In the genomic region with DNA sequence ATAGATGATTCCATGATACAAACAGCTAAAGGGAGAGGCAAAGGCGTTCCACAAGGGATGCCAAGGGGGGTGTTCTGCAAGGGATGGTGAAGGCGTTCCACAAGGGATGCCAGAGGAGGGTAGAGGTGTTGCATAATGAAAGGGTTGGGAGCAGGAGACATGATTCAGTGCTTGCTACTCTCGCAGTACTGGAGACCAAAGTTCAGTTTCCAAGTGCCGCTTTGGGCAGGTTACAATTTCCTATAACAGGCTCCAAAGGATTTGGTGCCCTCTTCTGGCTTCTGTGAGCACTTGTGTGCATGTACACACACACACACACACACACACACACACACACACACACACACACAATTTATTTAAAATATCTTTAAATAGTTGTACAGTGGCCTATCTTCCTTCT, we compare ENCODE assay signal across 30 mouse cellular contexts. TPM values are rescaled to one million over a fixed set of nuclear protein-coding genes. Genes with fewer than 3 reads are reported as not detected.
DNase-seq lines count a peak whose midpoint lies in the region; ATAC-seq and TF ChIP-seq lines count a peak whose summit lies in the region.
"Had no signal": no experiment of that assay in that cellular context is flagged by ENCODE, and none has a peak within 500 bp of the region (broad histone marks: within the 10 kb centered on the region; RNA-seq: fewer than 3 reads in every experiment).

No protein-coding gene starts in this region.

- ATAC-seq in kidney, embryonic 16.5 days (ENCODE audit: low FRiP score, low TSS enrichment), result no peak
- ATAC-seq in liver, postnatal 0 days, result no peak
- ATAC-seq in liver, embryonic 12.5 days, result no peak
- ATAC-seq: CD4-positive, CD25-positive, alpha-beta regulatory T cell, adult 4 months; forebrain, embryonic 15.5 days; midbrain, embryonic 16.5 days had no signal

- H3K9ac ChIP-seq in kidney, embryonic 16.5 days (replicated peaks; ENCODE audit: low read length), result no peak overlapping the region
- no peak overlapping the region for H3K9ac ChIP-seq in liver, postnatal 0 days (replicated peaks)
- no peak overlapping the region for H3K9ac ChIP-seq in liver, embryonic 12.5 days
- H3K9ac ChIP-seq: embryonic facial prominence, embryonic 13.5 days; forebrain, embryonic 15.5 days; heart, embryonic 12.5 days; hindbrain, embryonic 14.5 days; limb, embryonic 12.5 days; liver, embryonic 13.5 days had no signal

- H3K4me2 ChIP-seq in kidney, embryonic 16.5 days (replicated peaks; ENCODE audit: low read depth, low read length), result no peak overlapping the region
- H3K4me2 ChIP-seq in liver, postnatal 0 days (ENCODE audit: low read depth, low read length), result no peak overlapping the region
- H3K4me2 ChIP-seq in liver, embryonic 12.5 days, result no peak overlapping the region
- H3K4me2 ChIP-seq: embryonic facial prominence, embryonic 13.5 days; forebrain, embryonic 15.5 days; heart, embryonic 12.5 days; hindbrain, embryonic 14.5 days; limb, embryonic 12.5 days; liver, embryonic 13.5 days; midbrain, embryonic 11.5 days had no signal

- TF ChIP-seq EP300 in liver, postnatal 0 days (IDR thresholded peaks at IDR 0.05; ENCODE audit: low read depth), result no peak

- peak; percentile 37 for DNase-seq in kidney, adult 18-20 months
- no peak for DNase-seq in liver, postnatal 0 days
- DNase-seq in kidney, postnatal 25 days, result peak; percentile 49 to 74
- DNase-seq in testis, postnatal 14 days (ENCODE audit: low spot score), result no peak
- DNase-seq in urinary bladder, adult 2 months (ENCODE audit: low spot score), result no peak
- DNase-seq: adrenal gland, adult 2 months; adrenal gland, postnatal 36 days; cerebellum, adult 18-20 months; cerebellum, postnatal 10 days; gastrocnemius, postnatal 36 days; heart, adult 2 months; layer of hippocampus, adult 9-11 months; liver, embryonic 13.5 days; lung, adult 2 months; lung, postnatal 14 days; right cerebral cortex, postnatal 25 days; spleen, adult 18-20 months; thymus, adult 2 months; thymus, postnatal 36 days had no signal

- peak; percentile 6; the same call in 1 of the 2 replicates for TF ChIP-seq CTCF in liver, postnatal 0 days (IDR thresholded peaks at IDR 0.05; ENCODE audit: low read depth)

- peaks cover 12% of the 10 kb centered on the region for H3K4me1 ChIP-seq in kidney, embryonic 16.5 days (ENCODE audit: insufficient read depth, low read length)
- H3K4me1 ChIP-seq in liver, postnatal 0 days (ENCODE audit: insufficient read depth), result 0 out of 2 replicates have a peak, but pooled peaks cover 2% of the 10 kb centered on the region
- no peaks in the 10 kb centered on the region for H3K4me1 ChIP-seq in liver, embryonic 12.5 days
- H3K4me1 ChIP-seq: liver, embryonic 13.5 days had no signal

- H3K27me3 ChIP-seq in kidney, embryonic 16.5 days (ENCODE audit: insufficient read depth, low read length), result no peaks in the 10 kb centered on the region
- H3K27me3 ChIP-seq in liver, postnatal 0 days (ENCODE audit: insufficient read depth, low read length), result no peaks in the 10 kb centered on the region
- no peaks in the 10 kb centered on the region for H3K27me3 ChIP-seq in liver, embryonic 12.5 days (replicated peaks)
- H3K27me3 ChIP-seq: embryonic facial prominence, embryonic 13.5 days; forebrain, embryonic 15.5 days; heart, embryonic 12.5 days; limb, embryonic 12.5 days; liver, embryonic 13.5 days had no signal

- 0 out of 2 replicates have a peak, but pooled peaks cover 2% of the 10 kb centered on the region for H3K9me3 ChIP-seq in kidney, embryonic 16.5 days (ENCODE audit: low read length)
- no peaks in the 10 kb centered on the region for H3K9me3 ChIP-seq in liver, postnatal 0 days (ENCODE audit: low read length)
- H3K9me3 ChIP-seq in liver, embryonic 12.5 days (replicated peaks), result no peaks in the 10 kb centered on the region
- H3K9me3 ChIP-seq: embryonic facial prominence, embryonic 13.5 days; forebrain, embryonic 10.5 days; forebrain, embryonic 15.5 days; liver, embryonic 13.5 days had no signal

- H3K4me3 ChIP-seq in kidney, embryonic 16.5 days (ENCODE audit: low read length), result no peak overlapping the region
- H3K4me3 ChIP-seq in liver, postnatal 0 days (ENCODE audit: low read depth, low read length), result no peak overlapping the region
- H3K4me3 ChIP-seq in liver, embryonic 12.5 days, result no peak overlapping the region
- H3K4me3 ChIP-seq: embryonic facial prominence, embryonic 13.5 days; forebrain, embryonic 10.5 days; forebrain, embryonic 15.5 days; heart, adult 2 months; heart, embryonic 12.5 days; limb, embryonic 12.5 days; liver, embryonic 13.5 days had no signal

- WGBS in kidney, embryonic 16.5 days, result 95% methylated on average over 4 of the region's 4 CpGs
- WGBS in liver, postnatal 0 days (ENCODE audit: insufficient replicate concordance), result 83% methylated on average over 4 of the region's 4 CpGs
- 87% methylated on average over 4 of the region's 4 CpGs for WGBS in liver, embryonic 12.5 days (ENCODE audit: insufficient replicate concordance)

- H3K27ac ChIP-seq in kidney, embryonic 16.5 days (ENCODE audit: low read length), result no peak overlapping the region
- no peak overlapping the region for H3K27ac ChIP-seq in liver, postnatal 0 days (ENCODE audit: low read depth)
- no peak overlapping the region for H3K27ac ChIP-seq in liver, embryonic 12.5 days
- H3K27ac ChIP-seq: embryonic facial prominence, embryonic 13.5 days; forebrain, embryonic 10.5 days; forebrain, embryonic 15.5 days; heart, adult 2 months; hindbrain, embryonic 14.5 days; limb, embryonic 12.5 days; liver, embryonic 13.5 days had no signal

- no peaks in the 10 kb centered on the region for H3K36me3 ChIP-seq in kidney, embryonic 16.5 days (ENCODE audit: insufficient read depth, low read length)
- no peaks in the 10 kb centered on the region for H3K36me3 ChIP-seq in liver, postnatal 0 days (replicated peaks; ENCODE audit: insufficient read depth, low read length)
- H3K36me3 ChIP-seq in liver, embryonic 12.5 days, result no peaks in the 10 kb centered on the region
- H3K36me3 ChIP-seq: embryonic facial prominence, embryonic 13.5 days; forebrain, embryonic 10.5 days; forebrain, embryonic 15.5 days; heart, embryonic 12.5 days; limb, embryonic 12.5 days; liver, embryonic 13.5 days had no signal

RNA-seq across cellular contexts. Expression of a gene that starts 33.3 kb away (rescaled TPM):
- 22.0 and 23.4 TPM in 2 replicates for polyA plus RNA-seq in kidney, embryonic 16.5 days (2015; fragmentation: Nextera tagmentation; extraction: Ambion mirVana)
- polyA plus RNA-seq in liver, postnatal 0 days (2015; fragmentation: Nextera tagmentation; extraction: Ambion mirVana), result 19.4 and 20.6 TPM in 2 replicates
- 9.9 and 10.7 TPM in 2 replicates for polyA plus RNA-seq in liver, embryonic 12.5 days (2016; fragmentation: Nextera tagmentation; extraction: Ambion mirVana)
- 1.9 and 2.4 TPM in 2 replicates for polyA plus RNA-seq in urinary bladder, adult 2 months (2012; rRNA removed)

RNA-seq across cellular contexts. Expression of a gene that starts 45.6 kb away (rescaled TPM):
- 12.9 and 15.2 TPM in 2 replicates for polyA plus RNA-seq in kidney, embryonic 16.5 days (2015; fragmentation: Nextera tagmentation; extraction: Ambion mirVana)
- 3.8 TPM in 2 replicates for polyA plus RNA-seq in liver, postnatal 0 days (2015; fragmentation: Nextera tagmentation; extraction: Ambion mirVana)
- 10.0 and 10.6 TPM in 2 replicates for polyA plus RNA-seq in liver, embryonic 12.5 days (2016; fragmentation: Nextera tagmentation; extraction: Ambion mirVana)
- polyA plus RNA-seq in urinary bladder, adult 2 months (2012; rRNA removed), result 8.7 and 10.2 TPM in 2 replicates

Comparison
In these comparisons a context has a peak if more than half of its experiments do, and no peak if none do; other contexts are left out.
1. DNase-seq: peak in kidney, adult 18-20 months (single experiment) and kidney, postnatal 25 days (2 of 2); none in liver, postnatal 0 days (single experiment), testis, postnatal 14 days (single experiment) and urinary bladder, adult 2 months (single experiment).